Mouse (Mus musculus): ENCODE measurements around the gene Tbx4.

- TF ChIP-seq POLR2A (IDR thresholded peaks at IDR 0.05; ENCODE audit: borderline replicate concordance, extremely low read depth, insufficient read depth, insufficient read length, poor library complexity, severe bottlenecking) (no peak), CTCF (IDR thresholded peaks at IDR 0.05; ENCODE audit: borderline replicate concordance, extremely low read depth, insufficient read depth, insufficient read length) (peak; percentile 6; the same call in 1 of the 2 replicates)
Observed at GRCm38 (mm10) chr11:85841211-85841681, 45.0 kb upstream of the Tbx4 start.

Measured in brain, embryonic 14.5 days (tissue).